Mouse (Mus musculus): ENCODE measurements around the gene Frmd5. TPM values are rescaled to one million over a fixed set of nuclear protein-coding genes. Genes with fewer than 3 reads are reported as not detected.

Gene Frmd5
- polyA plus RNA-seq, 1 experiment from 2014 or later, result 2.4 TPM

- WGBS, result 46% methylated on average over 5 of the region's 5 CpGs
- Histone ChIP-seq H3K27me3 (no peaks in the 10 kb centered on the region), H3K9me3 (replicated peaks) (no peaks in the 10 kb centered on the region), H3K27ac (no peak overlapping the region), H3K4me3 (replicated peaks) (no peak overlapping the region), H3K36me3 (no peaks in the 10 kb centered on the region), H3K4me1 (peaks cover 12% of the 10 kb centered on the region), H3K9ac (no peak overlapping the region), H3K4me2 (no peak overlapping the region)
- ATAC-seq (replicated peaks; ENCODE audit: low FRiP score), result no peak
Observed at GRCm38 (mm10) chr2:121584705-121585104, 222.2 kb downstream of the Frmd5 start.

GRCm38 (mm10) chr2:121583468-121584116, 223.3 kb downstream of the Frmd5 start:
- Histone ChIP-seq H3K4me1 (peaks cover 15% of the 10 kb centered on the region), H3K27me3 (no peaks in the 10 kb centered on the region), H3K9me3 (replicated peaks) (no peaks in the 10 kb centered on the region), H3K4me3 (replicated peaks) (no peak overlapping the region), H3K27ac (no peak overlapping the region), H3K4me2 (no peak overlapping the region), H3K36me3 (no peaks in the 10 kb centered on the region), H3K9ac (no peak overlapping the region)
- WGBS, result 62% methylated on average over 13 of the region's 13 CpGs
- ATAC-seq (replicated peaks; ENCODE audit: low FRiP score), result no peak

- Histone ChIP-seq H3K27ac (no peak overlapping the region), H3K27me3 (no peaks in the 10 kb centered on the region), H3K4me3 (replicated peaks) (no peak overlapping the region), H3K9ac (no peak overlapping the region), H3K9me3 (replicated peaks) (no peaks in the 10 kb centered on the region), H3K4me1 (peaks cover 8% of the 10 kb centered on the region), H3K36me3 (no peaks in the 10 kb centered on the region), H3K4me2 (no peak overlapping the region)
- no peak for ATAC-seq (replicated peaks; ENCODE audit: low FRiP score)
- 80% methylated on average over 13 of the region's 13 CpGs for WGBS
Observed at GRCm38 (mm10) chr2:121582809-121583376, 224.0 kb downstream of the Frmd5 start.

GRCm38 (mm10) chr2:121575741-121576201, 231.1 kb downstream of the Frmd5 start:
- Histone ChIP-seq H3K9ac (no peak overlapping the region), H3K27ac (no peak overlapping the region), H3K4me3 (replicated peaks) (no peak overlapping the region), H3K36me3 (no peaks in the 10 kb centered on the region), H3K27me3 (no peaks in the 10 kb centered on the region), H3K4me2 (no peak overlapping the region), H3K9me3 (replicated peaks) (no peaks in the 10 kb centered on the region), H3K4me1 (peaks cover 8% of the 10 kb centered on the region; the same call in 1 of the 2 replicates)
- no peak for ATAC-seq (replicated peaks; ENCODE audit: low FRiP score)
- 53% methylated on average over 8 of the region's 8 CpGs for whole genome bisulfite sequencing

GRCm38 (mm10) chr2:121574066-121574630, 232.7 kb downstream of the Frmd5 start:
- H3K36me3 ChIP-seq, result no peaks in the 10 kb centered on the region
- no peak overlapping the region for H3K9ac ChIP-seq
- H3K4me3 ChIP-seq (replicated peaks), result no peak overlapping the region
- no peaks in the 10 kb centered on the region for H3K9me3 ChIP-seq (replicated peaks)
- H3K4me1 ChIP-seq, result peaks cover 8% of the 10 kb centered on the region; the same call in 1 of the 2 replicates
- no peak overlapping the region for H3K4me2 ChIP-seq
- no peaks in the 10 kb centered on the region for H3K27me3 ChIP-seq
- WGBS, result 73% methylated on average over 9 of the region's 9 CpGs
- H3K27ac ChIP-seq, result no peak overlapping the region
- ATAC-seq (replicated peaks; ENCODE audit: low FRiP score), result no peak

- no peak overlapping the region for H3K9ac ChIP-seq
- no peaks in the 10 kb centered on the region for H3K9me3 ChIP-seq (replicated peaks)
- H3K4me2 ChIP-seq, result no peak overlapping the region
- no peak overlapping the region for H3K27ac ChIP-seq
- peak; percentile 88 for ATAC-seq (replicated peaks; ENCODE audit: low FRiP score)
- peaks cover 4% of the 10 kb centered on the region; the same call in 1 of the 2 replicates for H3K4me1 ChIP-seq
- H3K4me3 ChIP-seq (replicated peaks), result no peak overlapping the region
- WGBS, result 15% methylated on average over 7 of the region's 7 CpGs
- H3K36me3 ChIP-seq, result no peaks in the 10 kb centered on the region
- H3K27me3 ChIP-seq, result no peaks in the 10 kb centered on the region
Observed at GRCm38 (mm10) chr2:121571780-121572179, 235.1 kb downstream of the Frmd5 start.

- 72% methylated on average over 8 of the region's 8 CpGs for WGBS
Observed at GRCm38 (mm10) chr2:121570999-121571655, 235.8 kb downstream of the Frmd5 start.

GRCm38 (mm10) chr2:121570049-121570448, 236.8 kb downstream of the Frmd5 start:
- Histone ChIP-seq H3K9ac (no peak overlapping the region), H3K4me1 (peaks cover 4% of the 10 kb centered on the region; the same call in 1 of the 2 replicates), H3K36me3 (no peaks in the 10 kb centered on the region), H3K27ac (no peak overlapping the region), H3K4me3 (replicated peaks) (no peak overlapping the region), H3K4me2 (no peak overlapping the region), H3K27me3 (no peaks in the 10 kb centered on the region), H3K9me3 (replicated peaks) (no peaks in the 10 kb centered on the region)
- ATAC-seq (replicated peaks; ENCODE audit: low FRiP score), result no peak
- WGBS, result 85% methylated on average over 3 of the region's 3 CpGs

More at GRCm38 (mm10) chr2:121570999-121571655, 235.8 kb downstream of the Frmd5 start:
- no peak overlapping the region for H3K9ac ChIP-seq
- no peaks in the 10 kb centered on the region for H3K27me3 ChIP-seq
- no peaks in the 10 kb centered on the region for H3K9me3 ChIP-seq (replicated peaks)
- H3K36me3 ChIP-seq, result no peaks in the 10 kb centered on the region
- no peak overlapping the region for H3K27ac ChIP-seq
- no peak overlapping the region for H3K4me2 ChIP-seq
- H3K4me1 ChIP-seq, result peaks cover 4% of the 10 kb centered on the region; the same call in 1 of the 2 replicates
- no peak for ATAC-seq (replicated peaks; ENCODE audit: low FRiP score)
- no peak overlapping the region for H3K4me3 ChIP-seq (replicated peaks)

- Histone ChIP-seq H3K27me3 (no peaks in the 10 kb centered on the region), H3K4me1 (no peaks in the 10 kb centered on the region), H3K27ac (no peak overlapping the region), H3K9ac (no peak overlapping the region), H3K4me3 (replicated peaks) (no peak overlapping the region), H3K36me3 (no peaks in the 10 kb centered on the region), H3K9me3 (replicated peaks) (no peaks in the 10 kb centered on the region), H3K4me2 (no peak overlapping the region)
- no peak for ATAC-seq (replicated peaks; ENCODE audit: low FRiP score)
- WGBS, result 62% methylated on average over 5 of the region's 5 CpGs
Observed at GRCm38 (mm10) chr2:121565911-121566310, 241.0 kb downstream of the Frmd5 start.

GRCm38 (mm10) chr2:121563117-121563516, 243.8 kb downstream of the Frmd5 start:
- Histone ChIP-seq H3K4me3 (replicated peaks) (no peak overlapping the region), H3K4me1 (no peaks in the 10 kb centered on the region), H3K27ac (no peak overlapping the region), H3K9me3 (replicated peaks) (no peaks in the 10 kb centered on the region), H3K27me3 (no peaks in the 10 kb centered on the region), H3K4me2 (no peak overlapping the region), H3K36me3 (no peaks in the 10 kb centered on the region), H3K9ac (no peak overlapping the region)
- ATAC-seq (replicated peaks; ENCODE audit: low FRiP score), result no peak
- 92% methylated on average over 3 of the region's 3 CpGs for WGBS

GRCm38 (mm10) chr2:121551271-121551670, 255.6 kb downstream of the Frmd5 start:
- Histone ChIP-seq H3K27ac (no peak overlapping the region), H3K4me1 (no peaks in the 10 kb centered on the region), H3K9ac (no peak overlapping the region), H3K4me3 (replicated peaks) (no peak overlapping the region), H3K27me3 (no peaks in the 10 kb centered on the region), H3K36me3 (peaks cover 13% of the 10 kb centered on the region; the same call in 1 of the 2 replicates), H3K9me3 (replicated peaks) (no peaks in the 10 kb centered on the region), H3K4me2 (no peak overlapping the region)
- ATAC-seq (replicated peaks; ENCODE audit: low FRiP score), result no peak
- 77% methylated on average over 8 of the region's 8 CpGs for WGBS

GRCm38 (mm10) chr2:121549630-121550029, 257.3 kb downstream of the Frmd5 start:
- Histone ChIP-seq H3K27ac (no peak overlapping the region), H3K36me3 (peaks cover 25% of the 10 kb centered on the region; the same call in 1 of the 2 replicates), H3K4me3 (replicated peaks) (no peak overlapping the region), H3K27me3 (no peaks in the 10 kb centered on the region), H3K9me3 (replicated peaks) (no peaks in the 10 kb centered on the region), H3K4me1 (no peaks in the 10 kb centered on the region), H3K4me2 (no peak overlapping the region), H3K9ac (no peak overlapping the region)
- 92% methylated on average over 6 of the region's 6 CpGs for WGBS
- ATAC-seq (replicated peaks; ENCODE audit: low FRiP score), result no peak

Data from kidney, embryonic 15.5 days (tissue).